Mouse (Mus musculus): ENCODE data around the gene Olfr519.
A peak's percentile ranks its signal among the peaks of the same experiment; 100 is the strongest.

Gene Olfr519

DNA sequence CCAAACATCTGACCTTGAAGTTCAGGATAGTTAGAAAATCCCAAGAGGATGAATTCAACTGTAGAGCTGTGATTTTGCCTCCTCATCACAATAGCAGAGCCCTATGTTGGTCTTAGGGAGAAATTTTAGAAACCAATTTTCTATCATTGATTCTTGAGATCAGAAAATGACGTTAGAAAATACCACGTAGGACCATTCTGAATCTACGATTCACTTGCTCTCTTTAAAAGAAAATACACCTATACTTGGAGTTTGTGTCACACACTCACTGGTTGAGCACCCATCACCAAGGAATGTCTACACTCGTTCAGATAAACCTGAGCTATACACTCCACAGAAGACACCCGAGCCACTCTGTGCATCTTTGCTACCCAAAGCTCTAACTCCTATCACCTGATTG, at the start of gene Olfr519:
Olfr519 (minus strand) TSS at position 101 of the 400 bp plus-strand sequence.
- DNase-seq (ENCODE audit: low spot score in 2 of 2): no peak

DNA sequence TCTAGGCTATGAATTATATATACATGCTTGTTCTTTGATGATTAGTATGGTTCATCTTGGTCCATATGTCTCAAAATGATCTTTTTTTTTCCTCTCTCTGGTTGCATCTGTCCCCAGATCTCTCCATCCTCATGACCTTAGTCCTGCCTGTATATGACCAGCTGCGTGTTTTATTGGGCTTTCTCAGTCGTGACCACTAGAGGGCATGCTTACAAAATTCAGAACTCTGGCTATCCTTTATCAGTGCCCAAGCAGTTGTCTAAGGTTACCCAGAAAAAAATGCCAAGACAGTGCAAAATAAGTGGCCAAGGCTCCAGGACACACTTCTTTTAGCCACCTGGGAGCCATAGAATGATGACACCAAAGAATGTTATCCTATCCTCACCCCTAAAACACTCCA, 49.8 kb upstream of the Olfr519 start:
- peak in 1 of 2 experiments; percentile 52 for DNase-seq (ENCODE audit: low spot score in 2 of 2)

DNA sequence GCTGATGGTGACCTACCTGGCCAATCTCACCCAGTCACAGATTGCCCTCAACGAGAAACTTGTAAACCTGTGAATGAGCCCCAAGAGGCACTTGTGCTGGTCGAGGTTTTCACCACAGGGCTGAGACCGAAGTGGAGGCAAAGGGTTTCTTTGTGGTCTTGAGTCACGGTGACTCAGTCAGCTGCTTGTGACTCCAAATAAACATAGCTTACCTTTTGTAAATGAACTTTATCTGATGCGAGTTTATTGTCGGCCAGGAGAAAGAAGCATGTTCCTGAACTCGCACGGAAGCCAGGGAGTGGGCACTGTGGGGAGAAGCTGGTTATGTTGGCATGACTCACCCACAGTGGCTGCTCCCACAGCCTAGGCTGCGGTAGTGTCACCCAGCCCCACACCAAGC, 47.2 kb upstream of the Olfr519 start:
- no peak for DNase-seq (ENCODE audit: low spot score in 2 of 2)

GRCm38 (mm10) chr7:108936591-108936990, 42.4 kb upstream of the Olfr519 start:
- DNase-seq (ENCODE audit: low spot score in 2 of 2): no peak

DNA sequence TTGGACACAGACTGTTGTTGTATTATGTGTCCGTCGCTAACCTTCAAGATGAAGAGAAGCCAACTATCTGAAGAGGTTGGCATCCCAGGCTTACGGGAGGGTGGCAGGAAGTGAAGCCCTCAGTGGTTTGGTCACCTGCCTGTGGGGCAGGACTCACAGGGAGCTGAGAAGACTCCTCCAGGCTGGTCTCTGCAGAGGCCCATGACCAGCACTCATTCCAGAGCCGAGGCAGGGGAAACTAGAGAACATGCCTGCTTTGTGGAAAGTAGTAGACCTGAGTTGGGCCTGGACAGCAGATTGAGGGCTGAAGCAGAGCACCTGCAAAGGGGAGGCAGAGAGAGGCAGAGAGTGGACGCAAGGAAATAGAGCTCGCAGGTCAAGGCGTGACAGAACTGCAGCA, 41.2 kb upstream of the Olfr519 start:
- DNase-seq (ENCODE audit: low spot score in 2 of 2): no peak

GRCm38 (mm10) chr7:108934836-108935235, 40.6 kb upstream of the Olfr519 start:
- no peak for DNase-seq (ENCODE audit: low spot score in 2 of 2)

DNA sequence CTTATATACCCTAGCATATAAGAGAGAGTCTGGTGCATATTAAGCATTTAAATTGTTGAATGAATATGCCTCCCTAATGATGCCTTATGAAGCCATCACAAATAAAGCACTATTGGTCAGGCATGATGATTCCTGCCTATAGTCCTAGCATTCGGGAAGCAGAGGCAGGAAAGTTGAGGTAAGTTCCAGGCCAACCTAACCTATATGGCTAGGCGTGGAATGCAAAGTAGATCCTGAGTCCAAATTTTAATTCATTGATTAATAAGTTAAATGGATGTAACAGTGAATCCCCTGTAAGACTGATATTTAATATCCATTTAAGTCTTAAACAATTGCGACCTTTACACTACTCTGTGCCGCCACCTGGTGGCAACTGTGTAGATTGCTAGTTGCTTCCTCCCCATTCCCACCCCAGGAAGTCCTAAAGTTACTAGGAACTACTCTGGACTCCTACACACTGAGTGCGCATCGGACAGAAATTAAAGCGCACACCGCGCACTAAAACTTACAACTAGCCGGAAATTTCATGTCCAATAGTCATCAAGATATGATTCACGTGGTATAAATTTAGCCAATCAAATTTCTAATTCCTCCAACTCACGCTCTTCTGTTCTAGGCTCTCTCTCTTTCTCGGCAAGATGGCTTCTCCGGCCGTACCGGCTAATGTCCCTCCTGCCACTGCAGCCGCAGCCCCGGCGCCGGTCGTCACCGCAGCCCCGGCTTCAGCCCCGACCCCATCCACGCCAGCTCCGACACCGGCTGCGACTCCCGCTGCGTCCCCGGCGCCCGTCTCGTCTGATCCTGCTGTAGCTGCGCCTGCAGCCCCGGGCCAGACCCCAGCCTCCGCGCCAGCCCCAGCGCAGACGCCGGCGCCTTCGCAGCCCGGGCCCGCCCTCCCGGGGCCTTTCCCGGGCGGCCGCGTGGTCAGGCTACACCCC, 39.8 kb upstream of the Olfr519 start, which contains the start of gene Eif3f:
Eif3f (plus strand) TSS at position 624 of the 938 bp plus-strand sequence.
- peak; percentile 86 to 91 for DNase-seq (ENCODE audit: low spot score in 2 of 2)

GRCm38 (mm10) chr7:108929726-108930393, 35.6 kb upstream of the Olfr519 start, which contains the start of gene Nlrp10:
Nlrp10 (minus strand) TSS chr7:108930178.
- no peak for DNase-seq (ENCODE audit: low spot score in 2 of 2)

DNA sequence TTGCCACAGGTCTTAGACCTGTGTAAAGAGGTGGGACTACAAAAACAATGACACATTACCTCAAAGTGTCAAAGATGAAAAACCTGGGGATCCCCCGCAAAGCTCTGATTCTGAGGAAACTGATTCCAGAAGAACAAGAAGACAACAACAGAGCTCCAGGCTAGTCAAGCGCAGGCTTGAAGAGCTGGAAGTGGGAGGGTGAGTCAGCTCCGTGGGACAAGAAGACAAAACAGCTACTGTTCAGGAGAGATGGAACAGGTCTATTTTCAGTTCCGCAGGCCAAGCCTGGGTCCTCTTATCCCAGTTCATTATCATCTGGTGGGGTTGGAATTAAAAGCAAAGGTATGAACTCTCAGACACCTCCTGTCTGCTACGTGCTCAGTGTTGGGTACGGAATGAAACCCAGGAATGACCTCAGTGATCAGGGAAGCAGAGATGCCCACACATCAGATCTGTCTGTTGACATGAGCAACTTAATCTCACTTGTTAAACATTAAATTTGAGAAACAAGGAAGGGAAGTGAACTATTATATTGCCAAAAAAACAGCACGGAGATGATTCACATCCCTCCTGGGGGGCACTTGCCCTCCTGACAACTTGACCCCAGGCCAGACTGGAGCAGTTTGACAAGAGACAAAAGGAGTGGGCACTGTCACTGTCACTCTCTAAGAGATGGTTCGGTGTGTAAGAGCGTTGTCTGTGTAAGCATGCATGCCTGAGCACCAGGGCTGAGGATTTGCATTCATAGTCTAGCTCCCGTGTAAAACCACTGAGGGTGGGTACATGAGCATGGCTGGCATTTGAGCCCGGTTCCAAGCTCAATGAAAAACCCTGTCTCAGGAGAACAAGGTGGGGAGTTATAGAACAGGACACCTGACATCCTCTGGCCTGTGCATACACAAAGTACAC, 34.3 kb upstream of the Olfr519 start:
- DNase-seq (ENCODE audit: low spot score in 2 of 2): no peak

DNA sequence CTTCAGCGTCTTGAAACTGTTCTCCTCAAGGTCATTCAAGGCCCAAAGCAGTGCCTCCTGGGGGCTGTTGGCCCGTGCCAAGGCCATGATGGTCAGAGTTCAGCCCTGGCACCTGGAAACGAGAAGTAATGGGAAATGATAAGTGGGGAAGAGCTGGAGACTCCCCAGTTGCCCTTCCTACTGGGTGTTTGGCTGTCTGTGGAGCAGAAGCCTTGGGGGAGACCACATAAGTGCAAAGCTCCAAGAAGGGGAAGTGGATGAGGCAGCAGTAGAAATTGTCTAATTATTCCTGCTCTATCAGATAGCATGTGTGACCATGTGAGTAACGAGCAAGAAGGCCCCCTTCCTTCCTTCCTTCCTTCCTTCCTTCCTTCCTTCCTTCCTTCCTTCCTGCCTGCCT, 32.8 kb upstream of the Olfr519 start:
- DNase-seq (ENCODE audit: low spot score in 2 of 2): no peak

- DNase-seq (ENCODE audit: low spot score in 2 of 2): no peak
These were observed 9.7 kb upstream of the Olfr519 start for GRCm38 (mm10) chr7:108903969-108904368.

DNA sequence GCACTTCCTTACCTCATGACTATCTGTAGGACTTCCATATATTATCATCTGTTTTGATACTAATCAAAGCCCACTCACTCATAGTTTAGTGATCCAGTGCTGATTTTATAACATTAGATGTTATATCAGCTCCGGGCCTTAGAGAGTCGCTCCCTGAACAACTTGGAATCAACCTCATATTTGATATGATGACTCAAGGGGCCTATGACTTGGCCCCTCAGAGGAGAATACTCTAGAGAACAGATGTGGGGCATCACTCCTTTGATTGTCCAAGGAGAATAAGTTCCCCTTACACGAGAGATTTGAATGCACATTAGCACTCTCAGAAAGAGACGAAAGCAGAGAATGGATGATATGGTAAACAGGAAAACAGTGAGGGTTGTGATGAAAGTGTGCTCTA, 9.3 kb downstream of the Olfr519 start, which contains the start of gene Olfr518:
Olfr518 (minus strand) TSS at position 101 of the 400 bp plus-strand sequence.
- DNase-seq (ENCODE audit: low spot score in 2 of 2): no peak

DNA sequence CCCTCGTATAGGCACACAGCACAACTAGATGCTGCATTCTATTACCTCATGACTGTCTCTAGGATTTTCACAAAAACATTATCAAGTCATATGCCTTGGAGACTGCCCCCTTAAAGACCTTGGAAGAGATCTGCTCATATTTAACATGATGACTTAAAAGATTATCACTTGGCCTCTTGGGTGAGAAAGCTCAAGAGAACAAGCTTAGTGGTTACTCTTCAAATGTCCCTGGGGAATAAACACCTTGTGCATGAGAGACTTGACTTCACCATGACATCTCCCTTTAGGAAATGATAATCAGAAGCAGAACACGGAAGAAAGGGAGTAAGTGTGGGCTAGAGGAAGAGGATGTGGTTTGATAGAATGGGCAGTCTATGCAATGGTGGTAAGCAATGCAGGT, 21.9 kb downstream of the Olfr519 start, which contains the start of gene Olfr517:
Olfr517 (minus strand) TSS at position 101 of the 400 bp plus-strand sequence.
- no peak for DNase-seq (ENCODE audit: low spot score in 2 of 2)

GRCm38 (mm10) chr7:108850429-108850828, 43.8 kb downstream of the Olfr519 start, which contains the start of gene Olfr516:
Olfr516 (minus strand) TSS chr7:108850529.
- no peak for DNase-seq (ENCODE audit: low spot score in 2 of 2)
